Comparison of ENCODE assay signal across 9 mouse cellular contexts in genomic region chr4:116222843-116223119, GRCm38 (mm10). TPM values are rescaled to one million over a fixed set of nuclear protein-coding genes. Genes with fewer than 3 reads are reported as not detected.
DNase-seq lines count a peak whose midpoint lies in the region; ATAC-seq and TF ChIP-seq lines count a peak whose summit lies in the region.
"Had no signal": no experiment of that assay in that cellular context is flagged by ENCODE, and none has a peak within 500 bp of the region (broad histone marks: within the 10 kb centered on the region; RNA-seq: fewer than 3 reads in every experiment).

No protein-coding gene starts in this region.

- peaks cover 0 to 8% of the 10 kb centered on the region in 2 experiments; a peak in 2 of 4 replicates for H3K4me1 ChIP-seq in heart, embryonic 14.5 days (ENCODE audit: control insufficient read depth in 2 of 2, insufficient read depth in 2 of 2, low read length in 2 of 2)
- no peaks in the 10 kb centered on the region; a peak in 1 of 4 replicates for H3K4me1 ChIP-seq in liver, embryonic 14.5 days (replicated peaks; ENCODE audit: control insufficient read depth in 2 of 2, insufficient read depth in 2 of 2, low read length in 1 of 2)

- H3K27ac ChIP-seq in gastrocnemius, adult 2 months, result peak overlapping the region; percentile 98; the same call in 1 of the 2 replicates
- H3K27ac ChIP-seq in heart, embryonic 14.5 days (replicated peaks in 1 of 2; ENCODE audit: control insufficient read depth in 1 of 2, insufficient read depth in 1 of 2, low read depth in 2 of 2, low read length in 2 of 2), result peak overlapping the region in 1 of 2 experiments; percentile 100; a peak in 2 of 4 replicates
- no peak overlapping the region for H3K27ac ChIP-seq in liver, embryonic 14.5 days

- H3K9ac ChIP-seq in heart, embryonic 14.5 days (ENCODE audit: low read length), result peak overlapping the region; percentile 97
- no peak overlapping the region for H3K9ac ChIP-seq in liver, embryonic 14.5 days (replicated peaks)

- no peak for ATAC-seq in heart, embryonic 14.5 days (ENCODE audit: insufficient number of reproducible peaks, insufficient read depth, low FRiP score, low read depth)
- ATAC-seq in liver, embryonic 14.5 days (ENCODE audit: insufficient read depth), result no peak
- no peak for ATAC-seq in inflammation-experienced regulatory T-cells, adult 6 months

- no peaks in the 10 kb centered on the region for H3K27me3 ChIP-seq in heart, embryonic 14.5 days (ENCODE audit: control insufficient read depth, insufficient read depth, low read length)
- H3K27me3 ChIP-seq in liver, embryonic 14.5 days (ENCODE audit: control insufficient read depth, insufficient read depth, low read length), result peaks cover 12% of the 10 kb centered on the region

- no peak for TF ChIP-seq EP300 in liver, embryonic 14.5 days (IDR thresholded peaks at IDR 0.05; ENCODE audit: low read depth)

- H3K36me3 ChIP-seq in heart, embryonic 14.5 days (ENCODE audit: control insufficient read depth, insufficient read depth, low read length), result no peaks in the 10 kb centered on the region
- H3K36me3 ChIP-seq in liver, embryonic 14.5 days (replicated peaks; ENCODE audit: control insufficient read depth, insufficient read depth, low read depth), result no peaks in the 10 kb centered on the region

- peak overlapping the region; percentile 94 for H3K4me3 ChIP-seq in gastrocnemius, adult 2 months
- H3K4me3 ChIP-seq in heart, embryonic 14.5 days (ENCODE audit: control insufficient read depth in 1 of 2, insufficient read depth in 1 of 2, low read depth in 1 of 2, low read length in 2 of 2), result peak overlapping the region; percentile 73 to 97; a peak in 3 of 4 replicates
- H3K4me3 ChIP-seq in liver, embryonic 14.5 days (ENCODE audit: insufficient read depth in 1 of 2, low read depth in 2 of 2, low read length in 2 of 2), result peak overlapping the region in 1 of 2 experiments; percentile 88; a peak in 2 of 4 replicates

- no peaks in the 10 kb centered on the region for H3K9me3 ChIP-seq in heart, embryonic 14.5 days (ENCODE audit: control insufficient read depth, low read length)
- no peaks in the 10 kb centered on the region for H3K9me3 ChIP-seq in liver, embryonic 14.5 days (ENCODE audit: control insufficient read depth, low read length)

- no peak for TF ChIP-seq CTCF in gastrocnemius, adult 2 months (IDR thresholded peaks at IDR 0.05)
- TF ChIP-seq CTCF in liver, embryonic 14.5 days (IDR thresholded peaks at IDR 0.05; ENCODE audit: low read depth), result no peak

- WGBS in heart, embryonic 14.5 days, result 9% methylated on average over 6 of the region's 6 CpGs
- 22% methylated on average over 6 of the region's 6 CpGs for WGBS in liver, embryonic 14.5 days (ENCODE audit: insufficient replicate concordance)

- no peak for DNase-seq in gastrocnemius, adult 2 months
- DNase-seq in gastrocnemius, postnatal 36 days, result no peak
- DNase-seq in CD4-positive helper T cell, adult 2 months (ENCODE audit: low read depth, low spot score), result peak; percentile 7
- no peak for DNase-seq in liver, embryonic 14.5 days (ENCODE audit: low read depth in 3 of 3, low spot score in 3 of 3)
- DNase-seq in ovary, postnatal 10 days (ENCODE audit: low spot score), result no peak
- no peak for DNase-seq in left cerebral cortex, postnatal 25 days (ENCODE audit: low spot score in 2 of 2)

- peak overlapping the region; percentile 75 for H3K4me2 ChIP-seq in heart, embryonic 14.5 days (ENCODE audit: low read length)
- peak overlapping the region; percentile 100 for H3K4me2 ChIP-seq in liver, embryonic 14.5 days (ENCODE audit: low read depth)

- intact Hi-C loops in gastrocnemius, adult 2 months (cut with DNase I), result loop anchor here (5.0 kb wide), 1 partner anchor 60 kb away; no protein-coding TSS in a partner anchor
- intact Hi-C loops in gastrocnemius, postnatal 36 days (cut with DNase I), result no loop called here
- intact Hi-C loops in left cerebral cortex, postnatal 25 days (cut with DNase I), result loop anchor here (5.0 kb wide), 1 partner anchor 335 kb away; the partner anchor contains the start of genes Gpbp1l1 and Tmem69

RNA-seq across cellular contexts. Expression of gene Pik3r3, which starts 1.4 kb away (rescaled TPM):
- 1 to 10 TPM; 5.6 to 7.3 TPM for total RNA-seq in gastrocnemius, adult 2 months (2021)
- total RNA-seq in gastrocnemius, postnatal 36 days (2021), result 1 to 10 TPM; 4.3 to 5.4 TPM
- 14.6 and 16.7 TPM in 2 replicates for polyA plus RNA-seq in heart, embryonic 14.5 days (2014; fragmentation: Nextera tagmentation; extraction: Ambion mirVana)
- polyA plus RNA-seq in liver, embryonic 14.5 days (2012; rRNA removed), result 0.77 and 0.89 TPM in 2 replicates
- 0.57 and 1.0 TPM in 2 replicates for polyA plus RNA-seq in liver, embryonic 14.5 days (2014; fragmentation: Nextera tagmentation; extraction: Ambion mirVana)
- 1 to 10 TPM; 1.2 to 3.4 (median 2.3) TPM for polyA plus RNA-seq in inflammation-experienced regulatory T-cells, adult 6 months (2017; shearing (Covaris generic))
- total RNA-seq in left cerebral cortex, postnatal 25 days (2021), result 10 to 100 TPM; 37.7 to 44.0 TPM

RNA-seq across cellular contexts. Expression of gene Gm49337, which starts 49.6 kb away (rescaled TPM):
- total RNA-seq in gastrocnemius, adult 2 months (2021), result under 1 TPM in 1 of 2 experiments, not detected in 1; 0.47 TPM
- under 1 TPM in 1 of 2 experiments, not detected in 1; 0.59 TPM for total RNA-seq in gastrocnemius, postnatal 36 days (2021)
- not detected in 2 replicates for polyA plus RNA-seq in heart, embryonic 14.5 days (2014; fragmentation: Nextera tagmentation; extraction: Ambion mirVana)
- not detected in 2 replicates for polyA plus RNA-seq in liver, embryonic 14.5 days (2012; rRNA removed)
- polyA plus RNA-seq in liver, embryonic 14.5 days (2014; fragmentation: Nextera tagmentation; extraction: Ambion mirVana), result not detected in 2 replicates
- not detected for polyA plus RNA-seq in inflammation-experienced regulatory T-cells, adult 6 months (2017; shearing (Covaris generic))
- total RNA-seq in left cerebral cortex, postnatal 25 days (2021), result not detected

RNA-seq across cellular contexts. Expression of gene 1700042G07Rik, which starts 49.6 kb away (rescaled TPM):
- total RNA-seq in gastrocnemius, adult 2 months (2021), result not detected
- total RNA-seq in gastrocnemius, postnatal 36 days (2021), result not detected
- not detected in 2 replicates for polyA plus RNA-seq in heart, embryonic 14.5 days (2014; fragmentation: Nextera tagmentation; extraction: Ambion mirVana)
- polyA plus RNA-seq in liver, embryonic 14.5 days (2012; rRNA removed), result not detected in 2 replicates
- not detected in 2 replicates for polyA plus RNA-seq in liver, embryonic 14.5 days (2014; fragmentation: Nextera tagmentation; extraction: Ambion mirVana)
- not detected for polyA plus RNA-seq in inflammation-experienced regulatory T-cells, adult 6 months (2017; shearing (Covaris generic))
- total RNA-seq in left cerebral cortex, postnatal 25 days (2021), result not detected
- total RNA-seq: layer of hippocampus, postnatal 25 days had no signal

RNA-seq across cellular contexts. Expression of gene Tspan1, which starts 55.4 kb away (rescaled TPM):
- under 1 TPM in 1 of 2 experiments, not detected in 1; 0.17 TPM for total RNA-seq in gastrocnemius, adult 2 months (2021)
- total RNA-seq in gastrocnemius, postnatal 36 days (2021), result not detected
- polyA plus RNA-seq in heart, embryonic 14.5 days (2014; fragmentation: Nextera tagmentation; extraction: Ambion mirVana), result 0.19 TPM in 1 of 2 replicates, not detected in the other
- 0.12 TPM in 1 of 2 replicates, not detected in the other for polyA plus RNA-seq in liver, embryonic 14.5 days (2012; rRNA removed)
- polyA plus RNA-seq in liver, embryonic 14.5 days (2014; fragmentation: Nextera tagmentation; extraction: Ambion mirVana), result not detected in 2 replicates
- not detected for polyA plus RNA-seq in inflammation-experienced regulatory T-cells, adult 6 months (2017; shearing (Covaris generic))
- under 1 TPM; 0.23 to 0.27 TPM for total RNA-seq in left cerebral cortex, postnatal 25 days (2021)
- total RNA-seq: layer of hippocampus, postnatal 25 days had no signal

Comparison
In these comparisons a context has a peak if more than half of its experiments do, and no peak if none do; other contexts are left out.
1. RNA of gene Pik3r3, which starts 1.4 kb away (total RNA-seq): 37.7 to 44.0 TPM in left cerebral cortex, postnatal 25 days; 5.6 to 7.3 TPM in gastrocnemius, adult 2 months and 4.3 to 5.4 TPM in gastrocnemius, postnatal 36 days; every median in the first group is over 4 times any median in the second.